Comparison of ENCODE assay signal across 8 mouse cellular contexts in the genomic region with DNA sequence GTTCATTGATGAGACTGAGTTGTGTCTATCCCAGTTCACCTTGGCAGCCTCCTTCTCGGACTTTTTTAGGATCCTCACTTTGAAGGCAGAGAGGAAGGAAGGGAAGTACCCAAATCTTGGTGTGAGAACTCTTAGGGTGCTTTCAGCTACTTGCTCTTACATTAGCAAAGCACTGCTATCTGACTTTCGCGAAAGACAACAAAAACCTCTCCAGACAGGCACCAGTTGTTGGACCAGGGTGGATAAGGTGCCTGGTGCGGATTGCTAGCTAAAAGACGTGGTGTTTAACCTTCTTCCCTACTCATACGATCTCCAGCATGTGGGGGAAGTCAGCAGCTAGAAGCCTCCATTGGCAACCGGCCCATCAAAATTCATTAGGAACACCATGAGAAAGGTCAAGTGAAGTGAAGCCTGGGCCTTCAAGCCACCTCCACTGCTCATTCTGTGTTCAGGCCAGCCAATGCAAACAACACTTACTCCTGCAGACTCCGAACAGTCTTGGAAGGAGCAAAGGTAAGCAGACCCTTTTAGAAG.
A peak's percentile ranks its signal among the peaks of the same experiment; 100 is the strongest.
DNase-seq lines count a peak whose midpoint lies in the region; ATAC-seq and TF ChIP-seq lines count a peak whose summit lies in the region.

No protein-coding gene starts in this region.

- peak overlapping the region; percentile 81 for H3K4me3 ChIP-seq in heart, embryonic 10.5 days
- peak overlapping the region; percentile 70 for H3K4me3 ChIP-seq in cerebellum, adult 2 months (replicated peaks; ENCODE audit: insufficient read depth, low read depth, low read length)
- peak overlapping the region; percentile 73 for H3K4me3 ChIP-seq in hindbrain, embryonic 11.5 days (ENCODE audit: low read depth, low read length)
- H3K4me3 ChIP-seq in limb, embryonic 11.5 days (ENCODE audit: low read depth, low read length) = peak overlapping the region; percentile 85
- H3K4me3 ChIP-seq in stomach, embryonic 16.5 days (replicated peaks; ENCODE audit: low read length) = peak overlapping the region; percentile 89

- H3K9me3 ChIP-seq in heart, embryonic 10.5 days = no peaks in the 10 kb centered on the region
- H3K9me3 ChIP-seq in hindbrain, embryonic 11.5 days (ENCODE audit: control insufficient read depth, low read length) = no peaks in the 10 kb centered on the region
- no peaks in the 10 kb centered on the region for H3K9me3 ChIP-seq in limb, embryonic 11.5 days (ENCODE audit: control insufficient read depth, low read length)
- no peaks in the 10 kb centered on the region for H3K9me3 ChIP-seq in stomach, embryonic 16.5 days (replicated peaks; ENCODE audit: control insufficient read depth, low read length)

- no peak for TF ChIP-seq CTCF in cerebellum, adult 2 months (IDR thresholded peaks at IDR 0.05; ENCODE audit: borderline replicate concordance, insufficient read depth, low read depth, low read length)

- no peaks in the 10 kb centered on the region for H3K36me3 ChIP-seq in heart, embryonic 10.5 days
- no peaks in the 10 kb centered on the region for H3K36me3 ChIP-seq in hindbrain, embryonic 11.5 days (ENCODE audit: control insufficient read depth, insufficient read depth, low read length)
- H3K36me3 ChIP-seq in limb, embryonic 11.5 days (ENCODE audit: control insufficient read depth, insufficient read depth, low read length) = no peaks in the 10 kb centered on the region
- no peaks in the 10 kb centered on the region for H3K36me3 ChIP-seq in stomach, embryonic 16.5 days (ENCODE audit: control insufficient read depth, insufficient read depth, low read length)

- H3K27ac ChIP-seq in heart, embryonic 10.5 days = peak overlapping the region; percentile 96
- 0 out of 2 replicates have a peak overlapping the region, but pooled peaks have one; percentile 6 for H3K27ac ChIP-seq in cerebellum, adult 2 months (ENCODE audit: insufficient read depth, low read length)
- H3K27ac ChIP-seq in hindbrain, embryonic 11.5 days (ENCODE audit: low read depth, low read length) = no peak overlapping the region
- no peak overlapping the region; the same call in 1 of the 2 replicates for H3K27ac ChIP-seq in limb, embryonic 11.5 days (replicated peaks; ENCODE audit: low read depth, low read length)
- H3K27ac ChIP-seq in stomach, embryonic 16.5 days (ENCODE audit: low read length) = peak overlapping the region; percentile 2; the same call in 1 of the 2 replicates

- H3K4me2 ChIP-seq in hindbrain, embryonic 11.5 days (replicated peaks; ENCODE audit: low read depth, low read length) = peak overlapping the region; percentile 80
- H3K4me2 ChIP-seq in limb, embryonic 11.5 days (ENCODE audit: low read depth, severe bottlenecking) = peak overlapping the region; percentile 69
- peak overlapping the region; percentile 86 for H3K4me2 ChIP-seq in stomach, embryonic 16.5 days (ENCODE audit: low read depth, low read length)

- peak overlapping the region; percentile 90; the same call in 1 of the 2 replicates for H3K9ac ChIP-seq in hindbrain, embryonic 11.5 days (ENCODE audit: low read depth, low read length)
- H3K9ac ChIP-seq in limb, embryonic 11.5 days (ENCODE audit: low read length) = peak overlapping the region; percentile 97; the same call in 1 of the 2 replicates
- peak overlapping the region; percentile 94 for H3K9ac ChIP-seq in stomach, embryonic 16.5 days (ENCODE audit: low read length)

- no peak for DNase-seq in heart, embryonic 10.5 days (ENCODE audit: low spot score)
- DNase-seq in heart, adult 11 months = no peak
- peak; percentile 57 for DNase-seq in cerebellum, adult 2 months
- DNase-seq in hindbrain, embryonic 11.5 days (ENCODE audit: low spot score) = no peak
- no peak for DNase-seq in limb, embryonic 11.5 days (ENCODE audit: low spot score)
- DNase-seq in layer of hippocampus, adult 18-20 months (ENCODE audit: low spot score in 2 of 2) = no peak
- no peak for DNase-seq in spleen, adult 18-20 months

- H3K27me3 ChIP-seq in heart, embryonic 10.5 days (ENCODE audit: insufficient read depth, poor library complexity, severe bottlenecking) = no peaks in the 10 kb centered on the region
- H3K27me3 ChIP-seq in cerebellum, adult 2 months (ENCODE audit: control insufficient read depth, insufficient read depth, low read length) = no peaks in the 10 kb centered on the region
- no peaks in the 10 kb centered on the region for H3K27me3 ChIP-seq in hindbrain, embryonic 11.5 days (ENCODE audit: control insufficient read depth, insufficient read depth, low read length)
- no peaks in the 10 kb centered on the region for H3K27me3 ChIP-seq in limb, embryonic 11.5 days (ENCODE audit: control insufficient read depth, insufficient read depth, low read length)
- H3K27me3 ChIP-seq in stomach, embryonic 16.5 days (ENCODE audit: control insufficient read depth, insufficient read depth, low read length) = no peaks in the 10 kb centered on the region

- peaks cover 11% of the 10 kb centered on the region; the same call in 1 of the 2 replicates for H3K4me1 ChIP-seq in heart, embryonic 10.5 days
- H3K4me1 ChIP-seq in cerebellum, adult 2 months (ENCODE audit: control insufficient read depth, insufficient read depth, low read length) = no peaks in the 10 kb centered on the region
- H3K4me1 ChIP-seq in hindbrain, embryonic 11.5 days (replicated peaks; ENCODE audit: control insufficient read depth, insufficient read depth, low read length) = no peaks in the 10 kb centered on the region
- H3K4me1 ChIP-seq in limb, embryonic 11.5 days (ENCODE audit: control insufficient read depth, insufficient read depth, low read length) = no peaks in the 10 kb centered on the region
- peaks cover 3% of the 10 kb centered on the region; the same call in 1 of the 2 replicates for H3K4me1 ChIP-seq in stomach, embryonic 16.5 days (ENCODE audit: control insufficient read depth, insufficient read depth, low read length)

- WGBS in heart, embryonic 10.5 days = 34% methylated on average over 8 of the region's 8 CpGs
- WGBS in cerebellum, adult 2 months = 38% methylated on average over 8 of the region's 8 CpGs
- WGBS in hindbrain, embryonic 11.5 days = 39% methylated on average over 8 of the region's 8 CpGs
- 43% methylated on average over 8 of the region's 8 CpGs for WGBS in limb, embryonic 11.5 days
- WGBS in stomach, embryonic 16.5 days = 44% methylated on average over 8 of the region's 8 CpGs

- TF ChIP-seq POLR2A in cerebellum, adult 2 months (IDR thresholded peaks at IDR 0.05; ENCODE audit: borderline replicate concordance, insufficient read depth, low read length) = no peak

- no peak for ATAC-seq in hindbrain, embryonic 11.5 days (ENCODE audit: low FRiP score)
- ATAC-seq in limb, embryonic 11.5 days (ENCODE audit: insufficient number of reproducible peaks, low FRiP score, low TSS enrichment, low read depth) = no peak
- no peak for ATAC-seq in stomach, embryonic 16.5 days (ENCODE audit: insufficient read depth, low FRiP score)

Comparison
In these comparisons a context has a peak if more than half of its experiments do, and no peak if none do; other contexts are left out.
1. DNase-seq: peak in cerebellum, adult 2 months (2 of 2); none in heart, embryonic 10.5 days (single experiment), heart, adult 11 months (single experiment), hindbrain, embryonic 11.5 days (single experiment), limb, embryonic 11.5 days (single experiment), layer of hippocampus, adult 18-20 months (0 of 2) and spleen, adult 18-20 months (0 of 2).
2. H3K27ac ChIP-seq: peak in heart, embryonic 10.5 days (single experiment), cerebellum, adult 2 months (single experiment) and stomach, embryonic 16.5 days (single experiment); none in hindbrain, embryonic 11.5 days (single experiment) and limb, embryonic 11.5 days (single experiment).
3. Peak in every context shown above with its lines, with median percentiles within 50 percentile points of each other: H3K4me3 ChIP-seq, H3K4me2 ChIP-seq and H3K9ac ChIP-seq.